Mouse (Mus musculus): ENCODE results near the gene Pde3a. TPM values are rescaled to one million over a fixed set of nuclear protein-coding genes. Genes with fewer than 3 reads are reported as not detected.

Pde3a gene
- total RNA-seq, 2 experiments from 2014 or later = 1.5 to 2.8 TPM

- DNase-seq (ENCODE audit: low spot score in 2 of 2) = peak in 1 of 2 experiments; percentile 3
- intact Hi-C loops (cut with DNase I) = loop anchor here (5.0 kb wide), 2 partner anchors 682 to 732 kb away; no protein-coding TSS in a partner anchor
Measured at GRCm38 (mm10) chr6:141448886-141449285, 199.8 kb downstream of the Pde3a start.

- intact Hi-C loops (cut with DNase I) = no loop called here
- no peak for DNase-seq (ENCODE audit: low spot score in 2 of 2)
Measured at GRCm38 (mm10) chr6:141455335-141455734, 206.3 kb downstream of the Pde3a start.

- intact Hi-C loops (cut with DNase I) = no loop called here
- no peak for DNase-seq (ENCODE audit: low spot score in 2 of 2)
Measured at GRCm38 (mm10) chr6:141456591-141456990, 207.5 kb downstream of the Pde3a start.

- intact Hi-C loops (cut with DNase I) = no loop called here
- no peak for DNase-seq (ENCODE audit: low spot score in 2 of 2)
Measured at GRCm38 (mm10) chr6:141470251-141470650, 221.2 kb downstream of the Pde3a start.

GRCm38 (mm10) chr6:141474223-141474622 lies 225.2 kb downstream of the Pde3a start:
- intact Hi-C loops (cut with DNase I) = no loop called here
- no peak for DNase-seq (ENCODE audit: low spot score in 2 of 2)

- DNase-seq (ENCODE audit: low spot score in 2 of 2) = no peak
- intact Hi-C loops (cut with DNase I) = no loop called here
Measured at GRCm38 (mm10) chr6:141474696-141475095, 225.6 kb downstream of the Pde3a start.

GRCm38 (mm10) chr6:141485302-141486021 lies 236.4 kb downstream of the Pde3a start:
- no peak for DNase-seq (ENCODE audit: low spot score in 2 of 2)
- intact Hi-C loops (cut with DNase I) = loop anchor here (2.0 to 5.0 kb wide), 5 partner anchors 92 to 1032 kb away; no protein-coding TSS in a partner anchor

GRCm38 (mm10) chr6:141487266-141487665 lies 238.2 kb downstream of the Pde3a start:
- intact Hi-C loops (cut with DNase I) = loop anchor here (2.0 to 5.0 kb wide), 4 partner anchors 90 to 1030 kb away; no protein-coding TSS in a partner anchor
- DNase-seq (ENCODE audit: low spot score in 2 of 2) = peak; percentile 17 to 63

GRCm38 (mm10) chr6:141488619-141489018 lies 239.6 kb downstream of the Pde3a start:
- intact Hi-C loops (cut with DNase I) = loop anchor here (2.0 to 5.0 kb wide), 4 partner anchors 89 to 1029 kb away; no protein-coding TSS in a partner anchor
- DNase-seq (ENCODE audit: low spot score in 2 of 2) = peak; percentile 23 to 50

- intact Hi-C loops (cut with DNase I) = no loop called here
- no peak for DNase-seq (ENCODE audit: low spot score in 2 of 2)
Measured at GRCm38 (mm10) chr6:141494909-141495308, 245.8 kb downstream of the Pde3a start.

GRCm38 (mm10) chr6:141495634-141496418 lies 246.8 kb downstream of the Pde3a start:
- intact Hi-C loops (cut with DNase I) = no loop called here
- DNase-seq (ENCODE audit: low spot score in 2 of 2) = peak in 1 of 2 experiments; percentile 20

GRCm38 (mm10) chr6:141499511-141499910 lies 250.4 kb downstream of the Pde3a start:
- intact Hi-C loops (cut with DNase I) = no loop called here
- DNase-seq (ENCODE audit: low spot score in 2 of 2) = no peak

GRCm38 (mm10) chr6:141501171-141501570 lies 252.1 kb downstream of the Pde3a start:
- intact Hi-C loops (cut with DNase I) = no loop called here
- DNase-seq (ENCODE audit: low spot score in 2 of 2) = peak; percentile 8 to 41

GRCm38 (mm10) chr6:141522541-141522940 lies 273.5 kb downstream of the Pde3a start:
- intact Hi-C loops (cut with DNase I) = no loop called here
- DNase-seq (ENCODE audit: low spot score in 2 of 2) = no peak

- intact Hi-C loops (cut with DNase I) = no loop called here
- DNase-seq (ENCODE audit: low spot score in 2 of 2) = peak in 1 of 2 experiments; percentile 44
Measured at GRCm38 (mm10) chr6:141523747-141524640, 274.9 kb downstream of the Pde3a start, which contains the start of gene Slco1c1. Gene Slco1c1 (plus strand): TSS chr6:141524368.

GRCm38 (mm10) chr6:141525787-141526186 lies 276.7 kb downstream of the Pde3a start:
- intact Hi-C loops (cut with DNase I) = no loop called here
- DNase-seq (ENCODE audit: low spot score in 2 of 2) = no peak

GRCm38 (mm10) chr6:141530865-141531264 lies 281.8 kb downstream of the Pde3a start:
- intact Hi-C loops (cut with DNase I) = no loop called here
- DNase-seq (ENCODE audit: low spot score in 2 of 2) = no peak

- intact Hi-C loops (cut with DNase I) = no loop called here
- no peak for DNase-seq (ENCODE audit: low spot score in 2 of 2)
Measured at GRCm38 (mm10) chr6:141537298-141537697, 288.2 kb downstream of the Pde3a start.

- peak; percentile 7 to 43 for DNase-seq (ENCODE audit: low spot score in 2 of 2)
- intact Hi-C loops (cut with DNase I) = no loop called here
Measured at GRCm38 (mm10) chr6:141541136-141541535, 292.1 kb downstream of the Pde3a start.
